In genomic region chr19:46607424-46607823, GRCm38 (mm10) we compare ENCODE assay signal across 9 mouse cellular contexts. TPM values are rescaled to one million over a fixed set of nuclear protein-coding genes. Genes with fewer than 3 reads are reported as not detected.
DNase-seq lines count a peak whose midpoint lies in the region; ATAC-seq and TF ChIP-seq lines count a peak whose summit lies in the region.
"Had no signal": no experiment of that assay in that cellular context is flagged by ENCODE, and none has a peak within 500 bp of the region (broad histone marks: within the 10 kb centered on the region; RNA-seq: fewer than 3 reads in every experiment).

No protein-coding gene starts in this region.

- H3K4me1 ChIP-seq in bone marrow, adult 2 months (ENCODE audit: control insufficient read depth, insufficient read depth, low read length): peaks cover 3% of the 10 kb centered on the region; the same call in 1 of the 2 replicates
- H3K4me1 ChIP-seq in lung, embryonic 14.5 days (ENCODE audit: insufficient read depth): no peaks in the 10 kb centered on the region
- H3K4me1 ChIP-seq in forebrain, embryonic 10.5 days: peaks cover 13% of the 10 kb centered on the region

- no peak for TF ChIP-seq POLR2A in bone marrow, adult 2 months (IDR thresholded peaks at IDR 0.05; ENCODE audit: borderline replicate concordance, control insufficient read depth, low read depth, low read length)

- no peaks in the 10 kb centered on the region for H3K27me3 ChIP-seq in lung, embryonic 14.5 days (ENCODE audit: insufficient read depth, low read length)
- no peaks in the 10 kb centered on the region for H3K27me3 ChIP-seq in forebrain, embryonic 10.5 days (ENCODE audit: poor library complexity, severe bottlenecking)
- H3K27me3 ChIP-seq: heart, embryonic 13.5 days had no signal

- H3K9me3 ChIP-seq in lung, embryonic 14.5 days (ENCODE audit: low read depth, low read length): no peaks in the 10 kb centered on the region
- no peaks in the 10 kb centered on the region for H3K9me3 ChIP-seq in forebrain, embryonic 10.5 days
- H3K9me3 ChIP-seq: heart, embryonic 13.5 days had no signal

- H3K36me3 ChIP-seq in lung, embryonic 14.5 days (ENCODE audit: insufficient read depth): peaks cover 24% of the 10 kb centered on the region; the same call in 1 of the 2 replicates
- H3K36me3 ChIP-seq in forebrain, embryonic 10.5 days (replicated peaks): peaks cover 74% of the 10 kb centered on the region

- H3K4me3 ChIP-seq in gastrocnemius, adult 2 months: peak overlapping the region; percentile 26; the same call in 1 of the 2 replicates
- H3K4me3 ChIP-seq in bone marrow, adult 2 months (replicated peaks; ENCODE audit: control insufficient read depth, low read depth, low read length): no peak overlapping the region
- H3K4me3 ChIP-seq in lung, embryonic 14.5 days (ENCODE audit: low read depth, low read length): no peak overlapping the region
- no peak overlapping the region for H3K4me3 ChIP-seq in forebrain, embryonic 10.5 days
- H3K4me3 ChIP-seq: heart, embryonic 13.5 days had no signal

- DNase-seq in gastrocnemius, adult 2 months: peak; percentile 65
- DNase-seq in gastrocnemius, adult 8-10 months (ENCODE audit: low spot score in 2 of 2): no peak
- peak; percentile 32 for DNase-seq in 3T3-L1 (ENCODE audit: low read depth, low spot score)
- peak; percentile 57 for DNase-seq in lung, embryonic 14.5 days
- DNase-seq in adrenal gland, postnatal 4 days (ENCODE audit: low spot score in 2 of 2): no peak
- DNase-seq in forebrain, embryonic 10.5 days (ENCODE audit: extremely low spot score, low spot score): no peak

- 25% methylated on average over 7 of the region's 7 CpGs for WGBS in bone marrow, adult 2 months
- 55% methylated on average over 7 of the region's 7 CpGs for WGBS in lung, embryonic 14.5 days
- 77% methylated on average over 7 of the region's 7 CpGs for WGBS in forebrain, embryonic 10.5 days

- intact Hi-C loops in gastrocnemius, adult 2 months (cut with DNase I): loop anchor here (10.0 kb wide), 1 partner anchor 47 kb away; no protein-coding TSS in a partner anchor

- no peak overlapping the region for H3K4me2 ChIP-seq in lung, embryonic 14.5 days
- H3K4me2 ChIP-seq: heart, embryonic 13.5 days had no signal

- no peak overlapping the region for H3K9ac ChIP-seq in lung, embryonic 14.5 days
- H3K9ac ChIP-seq: heart, embryonic 13.5 days had no signal

- 0 out of 2 replicates have a peak, but pooled peaks have one; percentile 24 for ATAC-seq in lung, embryonic 14.5 days (ENCODE audit: insufficient read depth)
- no peak for ATAC-seq in erythroblast, adult 5-6 weeks (replicated peaks; ENCODE audit: low FRiP score, poor library complexity, severe bottlenecking)

- H3K27ac ChIP-seq in gastrocnemius, adult 2 months: peak overlapping the region; percentile 76
- H3K27ac ChIP-seq in bone marrow, adult 2 months (ENCODE audit: control insufficient read depth, insufficient read depth, low read depth, low read length, poor library complexity): no peak overlapping the region
- no peak overlapping the region for H3K27ac ChIP-seq in lung, embryonic 14.5 days (ENCODE audit: low read depth)
- H3K27ac ChIP-seq in forebrain, embryonic 10.5 days: no peak overlapping the region
- H3K27ac ChIP-seq: heart, embryonic 13.5 days had no signal

- TF ChIP-seq CTCF in gastrocnemius, adult 2 months (IDR thresholded peaks at IDR 0.05): peak; percentile 74
- TF ChIP-seq CTCF in bone marrow, adult 2 months (IDR thresholded peaks at IDR 0.05; ENCODE audit: control insufficient read depth, insufficient read depth, low read length): peak; percentile 60
- peak; percentile 62 for TF ChIP-seq CTCF in lung, embryonic 14.5 days (IDR thresholded peaks at IDR 0.05; ENCODE audit: low read depth)

RNA-seq across cellular contexts. Expression of gene Wbp1l, which starts 8.5 kb away (rescaled TPM):
- 100 to 1,000 TPM in 1 of 2 experiments, 10 to 100 TPM in 1; 65.4 to 101 TPM for total RNA-seq in gastrocnemius, adult 2 months (2021)
- total RNA-seq in gastrocnemius, adult 8-10 months (2022): 100 to 1,000 TPM in 1 of 4 experiments, 10 to 100 TPM in 3; 56.9 to 103 (median 59.7) TPM
- polyA plus RNA-seq in bone marrow, adult 2 months (2011; ENCODE audit: insufficient read depth, insufficient read length, low replicate concordance, missing spikeins): 15.8 and 29.3 TPM in 2 replicates
- polyA plus RNA-seq in lung, embryonic 14.5 days (2014; fragmentation: Nextera tagmentation; extraction: Ambion mirVana): 40.8 and 43.1 TPM in 2 replicates
- 100 to 1,000 TPM; 180 to 182 TPM for total RNA-seq in adrenal gland, postnatal 4 days (2021)
- 5.2 and 7.9 TPM in 2 replicates for total RNA-seq in erythroblast, adult 5-6 weeks (2015; ENCODE audit: low replicate concordance)
- 8.2 and 9.8 TPM in 2 replicates for total RNA-seq in erythroblast, adult 5-6 weeks (2017; ENCODE audit: low replicate concordance)
- 38.4 and 43.4 TPM in 2 replicates for polyA plus RNA-seq in forebrain, embryonic 10.5 days (2016; fragmentation: Nextera tagmentation; extraction: Ambion mirVana)

RNA-seq across cellular contexts. Expression of gene Sfxn2, which starts 34.3 kb away (rescaled TPM):
- total RNA-seq in gastrocnemius, adult 2 months (2021): 1 to 10 TPM; 3.2 to 3.7 TPM
- 1 to 10 TPM; 1.6 to 3.0 (median 2.8) TPM for total RNA-seq in gastrocnemius, adult 8-10 months (2022)
- polyA plus RNA-seq in bone marrow, adult 2 months (2011; ENCODE audit: insufficient read depth, insufficient read length, low replicate concordance, missing spikeins): 4.3 and 9.4 TPM in 2 replicates
- polyA plus RNA-seq in lung, embryonic 14.5 days (2014; fragmentation: Nextera tagmentation; extraction: Ambion mirVana): 22.2 and 24.9 TPM in 2 replicates
- total RNA-seq in adrenal gland, postnatal 4 days (2021): 10 to 100 TPM; 13.1 to 18.4 TPM
- 1.9 TPM in 2 replicates for total RNA-seq in erythroblast, adult 5-6 weeks (2015; ENCODE audit: low replicate concordance)
- total RNA-seq in erythroblast, adult 5-6 weeks (2017; ENCODE audit: low replicate concordance): 2.9 and 3.9 TPM in 2 replicates
- 16.6 and 17.9 TPM in 2 replicates for polyA plus RNA-seq in forebrain, embryonic 10.5 days (2016; fragmentation: Nextera tagmentation; extraction: Ambion mirVana)

RNA-seq across cellular contexts. Expression of gene Arl3, which starts 34.4 kb away (rescaled TPM):
- total RNA-seq in gastrocnemius, adult 2 months (2021): 10 to 100 TPM; 64.0 to 67.7 TPM
- 10 to 100 TPM; 51.1 to 76.4 (median 62.8) TPM for total RNA-seq in gastrocnemius, adult 8-10 months (2022)
- polyA plus RNA-seq in bone marrow, adult 2 months (2011; ENCODE audit: insufficient read depth, insufficient read length, low replicate concordance, missing spikeins): 14.0 and 18.3 TPM in 2 replicates
- 78.6 and 85.4 TPM in 2 replicates for polyA plus RNA-seq in lung, embryonic 14.5 days (2014; fragmentation: Nextera tagmentation; extraction: Ambion mirVana)
- 10 to 100 TPM; 47.2 to 54.9 TPM for total RNA-seq in adrenal gland, postnatal 4 days (2021)
- total RNA-seq in erythroblast, adult 5-6 weeks (2015; ENCODE audit: low replicate concordance): 4.2 and 5.9 TPM in 2 replicates
- 3.2 and 4.2 TPM in 2 replicates for total RNA-seq in erythroblast, adult 5-6 weeks (2017; ENCODE audit: low replicate concordance)
- 196 and 201 TPM in 2 replicates for polyA plus RNA-seq in forebrain, embryonic 10.5 days (2016; fragmentation: Nextera tagmentation; extraction: Ambion mirVana)

Comparison
In these comparisons a context has a peak if more than half of its experiments do, and no peak if none do; other contexts are left out.
1. DNase-seq: peak in gastrocnemius, adult 2 months (single experiment), 3T3-L1 (single experiment) and lung, embryonic 14.5 days (single experiment); none in gastrocnemius, adult 8-10 months (0 of 2), adrenal gland, postnatal 4 days (0 of 2) and forebrain, embryonic 10.5 days (single experiment).
2. RNA of gene Wbp1l, which starts 8.5 kb away (total RNA-seq): 180 to 182 TPM in adrenal gland, postnatal 4 days, 65.4 to 101 TPM in gastrocnemius, adult 2 months and 56.9 to 103 TPM in gastrocnemius, adult 8-10 months; 5.2 to 9.8 TPM in erythroblast, adult 5-6 weeks; every median in the first group is over 4 times any median in the second.
3. RNA of gene Arl3, which starts 34.4 kb away (total RNA-seq): 51.1 to 76.4 TPM in gastrocnemius, adult 8-10 months, 64.0 to 67.7 TPM in gastrocnemius, adult 2 months and 47.2 to 54.9 TPM in adrenal gland, postnatal 4 days; 3.2 to 5.9 TPM in erythroblast, adult 5-6 weeks; every median in the first group is over 4 times any median in the second.
4. Peak in every context shown above with its lines, with median percentiles within 50 percentile points of each other: CTCF ChIP-seq.